Mouse (Mus musculus): ENCODE results near the gene Polr2l. TPM values are rescaled to one million over a fixed set of nuclear protein-coding genes. Genes with fewer than 3 reads are reported as not detected.

Polr2l gene
- total RNA-seq, 2 experiments from 2014 or later: 53.1 to 58.7 TPM

- no peak for DNase-seq
- intact Hi-C loops (cut with DNase I): no loop called here
Observed at GRCm38 (mm10) chr7:141485606-141486005, 10.7 kb upstream of the Polr2l start.

- no peak for DNase-seq
- intact Hi-C loops (cut with DNase I): no loop called here
Observed at GRCm38 (mm10) chr7:141485186-141485585, 10.3 kb upstream of the Polr2l start.

GRCm38 (mm10) chr7:141484186-141485120 lies 9.5 kb upstream of the Polr2l start:
- intact Hi-C loops (cut with DNase I): loop anchor here (5.0 kb wide), 1 partner anchor 443 kb away; no protein-coding TSS in a partner anchor

GRCm38 (mm10) chr7:141483114-141483653 lies 8.3 kb upstream of the Polr2l start:
- DNase-seq: no peak
- intact Hi-C loops (cut with DNase I): loop anchor here (5.0 kb wide), 1 partner anchor 444 kb away; no protein-coding TSS in a partner anchor

More at GRCm38 (mm10) chr7:141484186-141485120, 9.5 kb upstream of the Polr2l start:
- DNase-seq: no peak

- no peak for DNase-seq
- intact Hi-C loops (cut with DNase I): loop anchor here (5.0 kb wide), 1 partner anchor 445 kb away; no protein-coding TSS in a partner anchor
Observed at GRCm38 (mm10) chr7:141482531-141483024, 7.6 kb upstream of the Polr2l start.

GRCm38 (mm10) chr7:141481498-141482401 lies 6.8 kb upstream of the Polr2l start:
- intact Hi-C loops (cut with DNase I): loop anchor here (2.0 to 5.0 kb wide), 2 partner anchors 183 to 446 kb away; no protein-coding TSS in a partner anchor
- DNase-seq: peak in 1 of 2 experiments; percentile 43

GRCm38 (mm10) chr7:141480842-141481497 lies 6.0 kb upstream of the Polr2l start:
- intact Hi-C loops (cut with DNase I): loop anchor here (1.0 to 5.0 kb wide), 3 partner anchors 44 to 446 kb away; no protein-coding TSS in a partner anchor
- peak in 1 of 2 experiments; percentile 52 for DNase-seq

- intact Hi-C loops (cut with DNase I): no loop called here
- DNase-seq: peak in 1 of 2 experiments; percentile 36
Observed at GRCm38 (mm10) chr7:141478270-141478748, 3.4 kb upstream of the Polr2l start.

- no peak for DNase-seq
- intact Hi-C loops (cut with DNase I): no loop called here
Observed at GRCm38 (mm10) chr7:141477578-141478269, 2.8 kb upstream of the Polr2l start.

- intact Hi-C loops (cut with DNase I): no loop called here
- DNase-seq: peak in 1 of 2 experiments; percentile 35
Observed at GRCm38 (mm10) chr7:141476981-141477370, 2.0 kb upstream of the Polr2l start.

- intact Hi-C loops (cut with DNase I): no loop called here
- peak; percentile 82 to 83 for DNase-seq
Observed at GRCm38 (mm10) chr7:141476226-141476980, 1.5 kb upstream of the Polr2l start.

- intact Hi-C loops (cut with DNase I): no loop called here
- DNase-seq: no peak
Observed at GRCm38 (mm10) chr7:141475805-141476158, 850 bp upstream of the Polr2l start.

GRCm38 (mm10) chr7:141474160-141474559 lies 772 bp downstream of the Polr2l start:
- intact Hi-C loops (cut with DNase I): no loop called here
- no peak for DNase-seq

- intact Hi-C loops (cut with DNase I): no loop called here
- DNase-seq: no peak
Observed at GRCm38 (mm10) chr7:141472763-141473162, 2.2 kb downstream of the Polr2l start.

- intact Hi-C loops (cut with DNase I): no loop called here
- no peak for DNase-seq
Observed at GRCm38 (mm10) chr7:141472226-141472625, 2.7 kb downstream of the Polr2l start.

- no peak for DNase-seq
- intact Hi-C loops (cut with DNase I): no loop called here
Observed at GRCm38 (mm10) chr7:141471236-141471635, 3.7 kb downstream of the Polr2l start.

GRCm38 (mm10) chr7:141470637-141470944 lies 4.3 kb downstream of the Polr2l start:
- no peak for DNase-seq
- intact Hi-C loops (cut with DNase I): no loop called here

- intact Hi-C loops (cut with DNase I): no loop called here
- no peak for DNase-seq
Observed at GRCm38 (mm10) chr7:141469901-141470636, 4.9 kb downstream of the Polr2l start.

All from gastrocnemius, postnatal 36 days (tissue).